Comparison of ENCODE assay signal across 14 mouse cellular contexts in the genomic region with DNA sequence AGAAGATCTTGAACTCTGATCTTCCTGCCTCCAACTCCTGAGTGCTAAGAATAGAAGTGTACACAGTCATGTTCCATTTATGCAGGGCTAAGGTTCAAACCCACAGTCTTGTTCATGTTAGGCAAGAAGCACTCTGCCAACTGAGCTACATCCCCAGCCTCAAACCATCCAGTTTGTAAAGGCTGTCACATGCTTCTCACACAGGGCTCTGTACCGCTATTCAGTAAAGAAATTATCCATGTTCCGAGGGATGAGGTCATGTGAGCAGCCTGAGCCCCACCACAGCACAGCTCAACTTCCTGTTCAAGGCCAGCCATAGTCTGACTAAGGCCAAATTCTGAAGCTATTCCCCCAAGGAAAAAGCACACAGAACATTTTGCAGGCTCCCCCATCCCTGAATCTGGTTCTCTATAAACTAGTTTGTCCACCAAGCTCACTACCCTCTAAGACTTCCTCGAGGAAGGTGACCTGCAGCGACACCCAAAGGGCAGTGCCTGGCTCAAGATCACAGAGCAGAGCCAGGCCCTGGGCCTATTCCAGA. TPM values are rescaled to one million over a fixed set of nuclear protein-coding genes. Genes with fewer than 3 reads are reported as not detected.
A peak's percentile ranks its signal among the peaks of the same experiment; 100 is the strongest.
DNase-seq lines count a peak whose midpoint lies in the region; ATAC-seq and TF ChIP-seq lines count a peak whose summit lies in the region.
"Had no signal": no experiment of that assay in that cellular context is flagged by ENCODE, and none has a peak within 500 bp of the region (broad histone marks: within the 10 kb centered on the region; RNA-seq: fewer than 3 reads in every experiment).

No protein-coding gene starts in this region.

- TF ChIP-seq EP300 in heart, adult 2 months (IDR thresholded peaks at IDR 0.05; ENCODE audit: insufficient read depth, low read depth, low read length), result no peak

- peaks cover 10% of the 10 kb centered on the region for H3K4me1 ChIP-seq in heart, adult 2 months (ENCODE audit: control insufficient read depth, insufficient read depth, low read length)
- peaks cover 13% of the 10 kb centered on the region for H3K4me1 ChIP-seq in heart, embryonic 10.5 days
- peaks cover 13% of the 10 kb centered on the region; the same call in 1 of the 2 replicates for H3K4me1 ChIP-seq in liver, adult 2 months (ENCODE audit: control insufficient read depth, insufficient read depth, low read length)
- peaks cover 25% of the 10 kb centered on the region for H3K4me1 ChIP-seq in embryonic facial prominence, embryonic 15.5 days
- 0 out of 2 replicates have a peak, but pooled peaks cover 4% of the 10 kb centered on the region for H3K4me1 ChIP-seq in midbrain, embryonic 13.5 days (replicated peaks)

- intact Hi-C loops in heart, adult 2 months (cut with DNase I), result loop anchor here (5.0 kb wide), 1 partner anchor 190 kb away; no protein-coding TSS in a partner anchor

- H3K9me3 ChIP-seq in heart, embryonic 10.5 days, result no peaks in the 10 kb centered on the region
- H3K9me3 ChIP-seq in embryonic facial prominence, embryonic 15.5 days (replicated peaks), result no peaks in the 10 kb centered on the region
- no peaks in the 10 kb centered on the region for H3K9me3 ChIP-seq in midbrain, embryonic 13.5 days
- H3K9me3 ChIP-seq: hindbrain, embryonic 10.5 days; limb, embryonic 13.5 days; midbrain, embryonic 10.5 days had no signal

- peak; percentile 49; the same call in 1 of the 2 replicates for ATAC-seq in embryonic facial prominence, embryonic 15.5 days (ENCODE audit: insufficient number of reproducible peaks, low FRiP score, low TSS enrichment, low read depth)
- ATAC-seq in midbrain, embryonic 13.5 days, result no peak

- WGBS in heart, adult 2 months, result 25% methylated on average over 4 of the region's 4 CpGs
- 60% methylated on average over 4 of the region's 4 CpGs for WGBS in heart, embryonic 10.5 days
- WGBS in liver, adult 2 months, result 47% methylated on average over 4 of the region's 4 CpGs
- 42% methylated on average over 4 of the region's 4 CpGs for WGBS in embryonic facial prominence, embryonic 15.5 days
- WGBS in macrophage (ENCODE audit: missing documents), result 19% methylated on average over 4 of the region's 4 CpGs
- WGBS in midbrain, embryonic 13.5 days, result 73% methylated on average over 4 of the region's 4 CpGs

- TF ChIP-seq CTCF in heart, adult 2 months (IDR thresholded peaks at IDR 0.05), result peak; percentile 26
- TF ChIP-seq CTCF in liver, adult 2 months (IDR thresholded peaks at IDR 0.05; ENCODE audit: low read depth, low read length), result no peak

- no peak overlapping the region for H3K4me2 ChIP-seq in embryonic facial prominence, embryonic 15.5 days (replicated peaks)
- H3K4me2 ChIP-seq in midbrain, embryonic 13.5 days (replicated peaks), result no peak overlapping the region
- H3K4me2 ChIP-seq: limb, embryonic 13.5 days had no signal

- no peaks in the 10 kb centered on the region for H3K27me3 ChIP-seq in heart, adult 2 months (ENCODE audit: control insufficient read depth, insufficient read depth, low read length)
- H3K27me3 ChIP-seq in heart, embryonic 10.5 days (ENCODE audit: insufficient read depth, poor library complexity, severe bottlenecking), result no peaks in the 10 kb centered on the region; the same call in 1 of the 2 replicates
- H3K27me3 ChIP-seq in liver, adult 2 months (ENCODE audit: control insufficient read depth, insufficient read depth, low read length), result no peaks in the 10 kb centered on the region
- no peaks in the 10 kb centered on the region for H3K27me3 ChIP-seq in embryonic facial prominence, embryonic 15.5 days
- no peaks in the 10 kb centered on the region for H3K27me3 ChIP-seq in midbrain, embryonic 13.5 days
- H3K27me3 ChIP-seq: limb, embryonic 13.5 days had no signal

- no peak for DNase-seq in heart, adult 2 months
- DNase-seq in heart, embryonic 10.5 days (ENCODE audit: low spot score), result no peak
- peak; percentile 68 for DNase-seq in liver, adult 2 months (ENCODE audit: extremely low read depth, low read depth, low spot score)
- DNase-seq in liver, result no peak
- no peak for DNase-seq in adrenal gland, adult 8-10 months
- DNase-seq: lung, adult 18-20 months had no signal

- no peak for TF ChIP-seq POLR2A in heart, adult 2 months (IDR thresholded peaks at IDR 0.05; ENCODE audit: insufficient read depth, low read depth, low read length)
- TF ChIP-seq POLR2A in liver, adult 2 months (IDR thresholded peaks at IDR 0.05; ENCODE audit: extremely low read depth, insufficient read depth, low read length), result no peak

- H3K4me3 ChIP-seq in heart, adult 2 months, result no peak overlapping the region
- no peak overlapping the region for H3K4me3 ChIP-seq in heart, embryonic 10.5 days
- H3K4me3 ChIP-seq in liver, adult 2 months (ENCODE audit: insufficient read depth, low read depth, low read length), result no peak overlapping the region
- H3K4me3 ChIP-seq in embryonic facial prominence, embryonic 15.5 days (replicated peaks), result no peak overlapping the region
- no peak overlapping the region for H3K4me3 ChIP-seq in macrophage (ENCODE audit: inconsistent target)
- no peak overlapping the region for H3K4me3 ChIP-seq in midbrain, embryonic 13.5 days (replicated peaks)
- H3K4me3 ChIP-seq: hindbrain, embryonic 10.5 days; left cerebral cortex, adult 2 months; limb, embryonic 13.5 days; midbrain, embryonic 10.5 days had no signal

- H3K36me3 ChIP-seq in heart, adult 2 months (ENCODE audit: control insufficient read depth, insufficient read depth, low read length), result no peaks in the 10 kb centered on the region
- peaks cover 22% of the 10 kb centered on the region for H3K36me3 ChIP-seq in heart, embryonic 10.5 days
- no peaks in the 10 kb centered on the region for H3K36me3 ChIP-seq in liver, adult 2 months (ENCODE audit: control insufficient read depth, insufficient read depth, low read length)
- peaks cover 20% of the 10 kb centered on the region for H3K36me3 ChIP-seq in embryonic facial prominence, embryonic 15.5 days
- H3K36me3 ChIP-seq in macrophage (ENCODE audit: inconsistent target), result no peaks in the 10 kb centered on the region
- H3K36me3 ChIP-seq in midbrain, embryonic 13.5 days, result peaks cover 28% of the 10 kb centered on the region

- H3K9ac ChIP-seq in heart, adult 2 months (ENCODE audit: low read depth, low read length), result no peak overlapping the region
- H3K9ac ChIP-seq in liver, adult 2 months (ENCODE audit: low read depth, low read length), result no peak overlapping the region
- no peak overlapping the region for H3K9ac ChIP-seq in embryonic facial prominence, embryonic 15.5 days
- no peak overlapping the region for H3K9ac ChIP-seq in midbrain, embryonic 13.5 days (replicated peaks)
- H3K9ac ChIP-seq: limb, embryonic 13.5 days had no signal

- H3K79me2 ChIP-seq in heart, adult 2 months (replicated peaks; ENCODE audit: control insufficient read depth, insufficient read depth, low read length), result no peaks in the 10 kb centered on the region
- H3K79me2 ChIP-seq in liver, adult 2 months (ENCODE audit: control insufficient read depth, insufficient read depth, low read length), result no peaks in the 10 kb centered on the region
- no peaks in the 10 kb centered on the region for H3K79me2 ChIP-seq in macrophage (ENCODE audit: inconsistent target)

- H3K27ac ChIP-seq in heart, adult 2 months, result no peak overlapping the region; the same call in 1 of the 2 replicates
- H3K27ac ChIP-seq in heart, embryonic 10.5 days, result no peak overlapping the region
- no peak overlapping the region for H3K27ac ChIP-seq in liver, adult 2 months (replicated peaks; ENCODE audit: insufficient read depth, low read depth, low read length)
- H3K27ac ChIP-seq in embryonic facial prominence, embryonic 15.5 days (replicated peaks), result no peak overlapping the region
- H3K27ac ChIP-seq in macrophage, result peak overlapping the region; percentile 55
- H3K27ac ChIP-seq in midbrain, embryonic 13.5 days, result no peak overlapping the region
- H3K27ac ChIP-seq: hindbrain, embryonic 10.5 days; left cerebral cortex, adult 2 months; limb, embryonic 13.5 days; midbrain, embryonic 10.5 days had no signal

RNA-seq across cellular contexts. Expression of a gene that starts 33.3 kb away (rescaled TPM):
- 1 to 10 TPM; 8.5 to 10.0 TPM for total RNA-seq in heart, adult 2 months (2021)
- 7.1 and 7.8 TPM in 2 replicates for polyA plus RNA-seq in heart, adult 2 months (2012; rRNA removed)
- polyA plus RNA-seq in heart, embryonic 10.5 days (2016; fragmentation: Nextera tagmentation; extraction: Ambion mirVana), result 33.1 and 38.8 TPM in 2 replicates
- 1.3 and 1.5 TPM in 2 replicates for total RNA-seq in liver, adult 2 months (2014; rRNA removed)
- 2.8 and 4.5 TPM in 2 replicates for polyA plus RNA-seq in liver, adult 2 months (2012; rRNA removed)
- 53.6 and 55.8 TPM in 2 replicates for polyA plus RNA-seq in embryonic facial prominence, embryonic 15.5 days (2015; fragmentation: Nextera tagmentation; extraction: Ambion mirVana)
- 1 to 10 TPM in 2 of 26 experiments, under 1 TPM in 6, not detected in 18; 0.24 to 7.0 (median 0.68) TPM for total RNA-seq in macrophage (2018; cell fraction: chromatin; rRNA removed)
- total RNA-seq in macrophage (2018; cell fraction: cytosol; rRNA removed), result under 1 TPM in 24 of 26 experiments, not detected in 2; 0.07 to 0.76 (median 0.32) TPM
- total RNA-seq in macrophage (2018; cell fraction: nucleus; rRNA removed), result 1 to 10 TPM in 8 of 26 experiments, under 1 TPM in 4, not detected in 14; 0.18 to 3.2 (median 1.5) TPM
- 0.34 to 2.5 TPM (median 0.49 TPM) in 3 replicates for polyA plus RNA-seq in macrophage (2018)
- total RNA-seq in adrenal gland, adult 8-10 months (2022), result 10 to 100 TPM; 10.2 to 13.1 (median 10.8) TPM
- polyA plus RNA-seq in midbrain, embryonic 13.5 days (2015; fragmentation: Nextera tagmentation; extraction: Ambion mirVana), result 31.3 and 33.9 TPM in 2 replicates

RNA-seq across cellular contexts. Expression of a gene that starts 33.5 kb away (rescaled TPM):
- 10 to 100 TPM; 23.6 to 26.1 TPM for total RNA-seq in heart, adult 2 months (2021)
- polyA plus RNA-seq in heart, adult 2 months (2012; rRNA removed), result 13.4 and 17.2 TPM in 2 replicates
- 1.2 and 1.3 TPM in 2 replicates for polyA plus RNA-seq in heart, embryonic 10.5 days (2016; fragmentation: Nextera tagmentation; extraction: Ambion mirVana)
- total RNA-seq in liver, adult 2 months (2014; rRNA removed), result 0.07 and 0.09 TPM in 2 replicates
- 0.10 TPM in 1 of 2 replicates, not detected in the other for polyA plus RNA-seq in liver, adult 2 months (2012; rRNA removed)
- 3.7 and 4.6 TPM in 2 replicates for polyA plus RNA-seq in embryonic facial prominence, embryonic 15.5 days (2015; fragmentation: Nextera tagmentation; extraction: Ambion mirVana)
- 1 to 10 TPM in 1 of 26 experiments, not detected in 25; 2.2 TPM for total RNA-seq in macrophage (2018; cell fraction: chromatin; rRNA removed)
- not detected for total RNA-seq in macrophage (2018; cell fraction: cytosol; rRNA removed)
- under 1 TPM in 1 of 26 experiments, not detected in 25; 0.96 TPM for total RNA-seq in macrophage (2018; cell fraction: nucleus; rRNA removed)
- not detected in 3 replicates for polyA plus RNA-seq in macrophage (2018)
- 10 to 100 TPM; 10.8 to 13.7 (median 12.4) TPM for total RNA-seq in adrenal gland, adult 8-10 months (2022)
- 2.9 and 5.2 TPM in 2 replicates for polyA plus RNA-seq in midbrain, embryonic 13.5 days (2015; fragmentation: Nextera tagmentation; extraction: Ambion mirVana)
- total RNA-seq: MEL had no signal
